Mouse (Mus musculus) brain, embryonic 18.5 days (tissue): ENCODE measurements around the gene Neurl1b.

Experiments used
- DNase-seq: peaks from one replicate; pipeline ENCODE4 v3.0.0-alpha.2; 2012; ENCODE audit warnings: low read depth, low spot score

Gene Neurl1b

GRCm38 (mm10) chr17:26451651-26452295, 37.1 kb downstream of the Neurl1b start:
- no peak for DNase-seq

DNA sequence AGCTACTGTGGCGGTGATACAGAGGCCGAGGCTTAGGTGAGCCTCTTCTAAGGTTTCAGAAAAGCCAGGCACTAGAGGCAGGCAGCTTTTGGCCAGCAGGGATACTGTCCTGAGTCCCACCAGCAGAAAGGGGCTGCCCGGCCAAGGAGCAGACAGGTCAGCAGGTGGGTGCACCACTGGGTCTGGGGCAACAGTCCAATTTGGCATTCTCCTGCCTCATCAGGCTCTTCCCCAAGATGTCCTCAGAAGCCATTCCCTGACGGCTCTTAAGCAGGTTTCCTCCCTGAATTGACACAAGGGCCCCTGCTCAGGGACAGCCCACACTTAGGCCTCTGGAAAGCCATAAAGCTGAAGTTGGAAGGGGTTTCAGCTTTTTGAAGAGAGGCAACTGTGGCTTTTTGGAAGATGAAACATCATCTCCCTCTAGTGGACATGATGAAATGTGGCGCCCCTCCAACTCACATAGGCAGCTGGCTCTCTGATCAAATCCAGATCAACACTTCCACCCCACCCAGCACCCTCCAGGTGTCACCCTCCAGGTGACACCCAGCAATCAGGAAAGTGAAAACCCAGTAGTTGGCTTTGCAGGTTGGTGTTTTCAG, 37.8 kb downstream of the Neurl1b start:
- DNase-seq: peak; percentile 37

DNA sequence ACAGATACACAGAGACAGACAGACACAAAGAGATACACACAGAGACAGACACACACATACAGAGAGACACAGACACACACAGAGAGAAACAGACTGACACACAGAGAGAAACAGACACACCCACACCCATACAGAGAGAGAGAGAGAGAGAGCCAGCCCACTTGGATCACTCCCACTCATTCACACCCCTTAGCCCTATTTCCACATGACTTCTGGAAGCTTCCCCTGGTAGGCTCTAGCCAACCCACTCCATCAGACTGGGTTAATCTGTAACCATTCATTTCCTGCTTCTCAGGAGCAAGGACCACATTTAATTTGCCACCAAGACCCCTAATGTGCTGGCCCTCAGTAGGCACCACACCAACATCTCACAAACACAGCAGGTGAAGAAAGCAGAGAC, 42.9 kb downstream of the Neurl1b start:
- DNase-seq: no peak

- no peak for DNase-seq
Observed at GRCm38 (mm10) chr17:26458049-26458448, 43.4 kb downstream of the Neurl1b start.

DNA sequence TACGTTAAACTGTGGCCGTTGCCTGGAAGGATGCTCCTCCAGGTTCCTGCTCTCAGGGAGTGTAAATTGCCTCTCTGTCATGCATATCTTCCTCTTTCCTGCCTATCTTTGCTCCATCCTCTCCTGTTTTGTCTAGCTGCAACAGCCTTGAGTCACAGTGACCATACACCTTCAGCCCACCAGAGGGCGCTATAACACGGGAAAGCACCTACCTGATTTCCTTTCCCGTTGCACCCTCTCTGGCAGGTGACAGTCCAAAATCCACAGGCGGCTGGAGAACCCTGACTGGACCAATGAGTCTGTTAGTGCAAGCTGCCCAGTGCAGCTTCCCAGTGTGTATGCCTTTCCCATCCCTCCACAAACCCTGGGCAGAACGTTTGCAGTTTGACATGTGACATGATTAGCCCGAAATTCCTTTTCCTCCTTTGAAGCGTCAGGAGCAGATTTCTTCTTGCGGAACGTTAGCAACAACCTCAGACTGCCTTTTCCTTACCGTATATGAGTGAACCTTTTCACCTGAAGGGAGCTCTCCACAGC, 48.1 kb downstream of the Neurl1b start:
- DNase-seq: peak; percentile 47

DNA sequence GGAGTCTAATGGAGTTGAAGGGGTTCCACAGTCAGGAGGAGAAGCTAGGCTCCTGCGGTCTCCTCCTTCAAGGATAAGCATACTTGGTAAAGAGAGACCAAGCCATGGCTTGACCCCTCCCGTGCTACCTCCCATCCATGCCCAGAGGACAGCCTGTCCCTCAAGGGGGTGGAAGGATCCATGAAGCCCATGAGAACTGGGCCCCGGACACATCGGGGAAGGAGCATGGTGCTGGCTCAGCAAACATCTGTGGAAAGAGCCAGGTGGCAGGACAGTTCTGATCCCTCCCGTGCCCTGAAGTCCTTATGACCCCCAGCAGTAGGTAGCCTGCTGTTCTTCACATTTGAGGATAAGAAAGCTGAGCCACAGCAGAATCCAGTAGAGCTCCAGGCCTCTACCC, 48.8 kb downstream of the Neurl1b start:
- no peak for DNase-seq

- no peak for DNase-seq
Observed at GRCm38 (mm10) chr17:26463984-26464383, 49.4 kb downstream of the Neurl1b start.

- DNase-seq: no peak
Observed at GRCm38 (mm10) chr17:26464481-26464880, 49.9 kb downstream of the Neurl1b start.

GRCm38 (mm10) chr17:26464972-26465371, 50.3 kb downstream of the Neurl1b start:
- no peak for DNase-seq

- peak; percentile 56 for DNase-seq
Observed at GRCm38 (mm10) chr17:26466741-26467150, 52.1 kb downstream of the Neurl1b start.

GRCm38 (mm10) chr17:26467619-26468018, 53.0 kb downstream of the Neurl1b start:
- no peak for DNase-seq

- no peak for DNase-seq
Observed at GRCm38 (mm10) chr17:26468102-26468894, 53.7 kb downstream of the Neurl1b start.

DNA sequence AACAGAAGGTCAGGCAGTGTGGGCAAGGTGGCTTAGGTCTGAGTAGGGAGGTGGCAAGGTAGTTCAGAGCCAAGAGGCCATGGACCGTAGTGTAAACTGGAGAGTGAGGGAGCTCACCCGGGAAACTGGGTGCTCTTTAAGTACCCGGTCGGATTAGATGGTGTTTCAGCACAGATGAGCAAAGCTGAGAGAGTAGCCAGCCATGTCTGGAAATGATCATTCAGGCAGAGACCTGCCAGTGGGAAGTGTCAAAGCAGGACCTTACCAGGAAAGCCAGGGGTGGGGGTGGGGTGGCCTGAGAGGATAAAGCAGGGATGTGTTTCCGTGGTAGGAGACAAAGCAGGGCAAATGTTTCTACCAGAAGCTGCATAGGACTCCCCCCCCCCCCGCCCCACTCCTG, 62.2 kb downstream of the Neurl1b start:
- DNase-seq: no peak

DNA sequence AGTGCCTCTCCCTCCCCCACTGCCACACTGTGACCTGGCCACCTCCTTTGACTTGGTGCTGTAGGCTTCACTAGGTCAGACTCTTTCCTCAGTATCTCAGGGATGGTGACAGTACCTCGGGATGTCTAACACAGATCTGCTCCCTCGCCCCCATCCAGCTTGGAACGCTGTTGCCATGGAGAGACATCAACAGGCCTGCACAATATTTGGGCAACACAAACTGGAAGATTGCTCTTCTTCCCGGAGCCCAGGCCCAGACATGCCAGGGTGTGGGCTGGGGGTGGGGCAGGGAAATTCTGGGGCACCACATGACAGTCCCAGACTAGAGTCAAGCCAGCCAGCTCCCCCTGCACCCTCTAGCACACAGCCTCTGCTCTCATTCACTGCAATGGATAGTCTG, 64.0 kb downstream of the Neurl1b start:
- no peak for DNase-seq

DNA sequence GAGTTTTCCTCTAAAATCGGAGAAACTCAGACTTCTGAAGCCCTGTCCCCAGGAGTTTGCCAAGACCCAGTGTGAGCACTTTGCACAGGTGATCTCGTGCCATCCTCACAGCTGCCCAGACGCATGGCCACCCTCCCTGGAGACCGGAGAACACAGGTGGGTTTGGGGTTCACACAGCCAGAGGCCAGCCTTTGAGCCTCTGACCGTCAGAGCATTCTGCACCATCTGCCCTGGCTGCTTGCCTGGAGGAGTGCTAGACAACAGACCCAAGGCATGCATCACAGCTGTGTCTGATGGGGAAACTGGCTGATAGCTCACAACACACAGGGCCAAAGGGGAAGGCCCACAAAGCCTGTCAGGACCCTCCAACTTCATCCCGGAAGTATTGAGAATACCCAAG, 65.0 kb downstream of the Neurl1b start:
- DNase-seq: no peak

GRCm38 (mm10) chr17:26480956-26481355, 66.3 kb downstream of the Neurl1b start:
- no peak for DNase-seq

- DNase-seq: no peak
Observed at GRCm38 (mm10) chr17:26484626-26485421, 70.2 kb downstream of the Neurl1b start.

GRCm38 (mm10) chr17:26487266-26487665, 72.6 kb downstream of the Neurl1b start:
- DNase-seq: no peak

- DNase-seq: no peak
Observed at GRCm38 (mm10) chr17:26487917-26488316, 73.3 kb downstream of the Neurl1b start.

GRCm38 (mm10) chr17:26488711-26489403, 74.2 kb downstream of the Neurl1b start:
- no peak for DNase-seq

- DNase-seq: no peak
Observed at GRCm38 (mm10) chr17:26490072-26490471, 75.4 kb downstream of the Neurl1b start.
